Mouse (Mus musculus) embryonic facial prominence, embryonic 12.5 days (tissue): ENCODE data around the gene Hist1h2bh. TPM values are rescaled to one million over a fixed set of nuclear protein-coding genes. Genes with fewer than 3 reads are reported as not detected.

Experiments
- ATAC-seq: fragments of 200-750 bp; cut with Nextera tagmentation; 2 replicates; pipeline ENCODE4 v1.8.0; 2017; ENCODE audit not compliant: insufficient number of reproducible peaks, insufficient read depth, low FRiP score, low TSS enrichment
- H3K27ac ChIP-seq: fragments of 300-500 bp; sonication (generic); 2 replicates; pipeline ENCODE4 v1.5.1; 2016; ENCODE audit warnings: mild to moderate bottlenecking
- H3K27me3 ChIP-seq: fragments of 300-500 bp; sonication (generic); 2 replicates; pipeline ENCODE4 v1.6.1; 2016; ENCODE audit warnings: mild to moderate bottlenecking, moderate library complexity
- H3K36me3 ChIP-seq: fragments of 300-500 bp; sonication (generic); 2 replicates; pipeline ENCODE4 v1.6.1; 2016; ENCODE audit warnings: mild to moderate bottlenecking
- H3K4me1 ChIP-seq: fragments of 300-500 bp; sonication (generic); 2 replicates; pipeline ENCODE4 v1.6.1; 2016
- H3K4me2 ChIP-seq: fragments of 300-500 bp; sonication (generic); replicated peaks from 2 replicates; pipeline ENCODE4 v1.6.1; 2016; ENCODE audit warnings: mild to moderate bottlenecking, moderate library complexity
- H3K4me3 ChIP-seq: fragments of 300-500 bp; sonication (generic); 2 replicates; pipeline ENCODE4 v1.5.1; 2016; ENCODE audit warnings: mild to moderate bottlenecking
- H3K9ac ChIP-seq: fragments of 300-500 bp; sonication (generic); 2 replicates; pipeline ENCODE4 v1.6.1; 2016; ENCODE audit warnings: mild to moderate bottlenecking, moderate library complexity
- H3K9me3 ChIP-seq: fragments of 300-500 bp; sonication (generic); 2 replicates; pipeline ENCODE4 v1.6.1; 2016; ENCODE audit warnings: mild to moderate bottlenecking, moderate library complexity
- WGBS: fragments of 180-500 bp; shearing (Covaris S2); methylation state at CpG from one replicate; pipeline ENCODE4 v1.1.7; 2016; 5-methylcytosine and 5-hydroxymethylcytosine counted together
- polyA plus RNA-seq: library from polyadenylated mRNA; unstranded; fragments of >200 nt; fragmentation: Nextera tagmentation; extraction: Ambion mirVana; gene quantifications from 2 replicates; pipeline ENCODE4 v1.2.1, GENCODE M21; 2016

Hist1h2bh gene
- polyA plus RNA-seq, 1 experiment from 2014 or later, result 1.3 TPM

DNA sequence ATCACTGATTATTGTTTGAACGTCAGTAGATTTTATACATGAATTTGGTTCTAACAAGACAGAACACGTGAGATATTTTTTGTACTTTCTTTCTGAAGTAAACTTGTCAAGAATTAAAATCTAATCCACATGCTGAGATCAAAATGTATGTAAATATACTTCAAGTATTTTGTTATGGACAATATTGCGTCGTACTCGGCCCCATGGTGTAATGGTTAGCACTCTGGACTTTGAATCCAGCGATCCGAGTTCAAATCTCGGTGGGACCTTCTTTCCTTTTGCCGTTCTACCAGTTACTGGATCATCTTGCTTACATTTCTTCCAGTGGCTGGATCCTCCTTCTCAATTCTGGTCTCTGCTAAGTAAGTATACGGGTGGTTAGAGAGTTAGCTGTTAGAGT is 23.8 kb downstream of the Hist1h2bh start:
- Histone ChIP-seq H3K4me1 (no peaks in the 10 kb centered on the region), H3K4me3 (peak overlapping the region; percentile 38), H3K36me3 (no peaks in the 10 kb centered on the region), H3K27ac (no peak overlapping the region), H3K9ac (no peak overlapping the region), H3K4me2 (peak overlapping the region; percentile 66), H3K27me3 (no peaks in the 10 kb centered on the region), H3K9me3 (no peaks in the 10 kb centered on the region)
- ATAC-seq, result 0 out of 2 replicates have a peak, but pooled peaks have one; percentile 47
- under 1% methylated on average over 10 of the region's 10 CpGs for WGBS

DNA sequence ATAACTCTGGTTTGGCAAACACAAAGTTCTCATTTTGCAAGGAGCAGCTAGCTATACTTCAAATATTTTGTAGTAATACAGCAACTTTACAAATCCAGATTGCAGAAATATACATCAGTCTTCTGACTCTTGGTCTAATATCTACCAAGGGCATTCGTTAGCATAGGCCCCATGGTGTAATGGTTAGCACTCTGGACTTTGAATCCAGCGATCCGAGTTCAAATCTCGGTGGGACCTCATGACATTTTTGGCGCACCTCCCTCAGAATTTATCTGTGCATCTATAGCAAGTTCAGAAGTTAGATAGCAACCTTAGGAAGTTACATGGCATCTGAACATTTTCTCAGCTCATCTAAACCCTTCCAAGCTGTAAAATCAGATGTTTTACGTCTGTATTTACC is 24.3 kb downstream of the Hist1h2bh start:
- no peak for ATAC-seq
- Histone ChIP-seq H3K4me3 (peak overlapping the region; percentile 38), H3K27ac (no peak overlapping the region), H3K9me3 (no peaks in the 10 kb centered on the region), H3K4me2 (peak overlapping the region; percentile 66), H3K27me3 (no peaks in the 10 kb centered on the region), H3K4me1 (no peaks in the 10 kb centered on the region), H3K36me3 (no peaks in the 10 kb centered on the region), H3K9ac (no peak overlapping the region)
- under 1% methylated on average over 6 of the region's 6 CpGs for WGBS

DNA sequence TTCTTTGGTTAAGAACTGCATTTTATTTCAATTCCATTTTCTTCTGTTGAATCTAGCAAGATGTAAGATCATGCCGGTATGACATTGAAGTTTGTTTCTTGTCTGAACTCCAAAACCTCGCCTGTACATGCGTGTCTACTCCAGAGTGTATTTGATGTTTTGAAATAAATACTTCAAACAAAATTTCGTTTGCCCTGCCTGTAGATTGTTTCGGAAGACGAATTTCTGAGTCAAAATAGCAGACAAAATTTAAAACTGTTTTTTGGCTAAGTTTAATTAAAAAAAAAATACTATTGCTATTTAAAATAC is 24.9 kb downstream of the Hist1h2bh start:
- 2% methylated on average over 6 of the region's 6 CpGs for WGBS

DNA sequence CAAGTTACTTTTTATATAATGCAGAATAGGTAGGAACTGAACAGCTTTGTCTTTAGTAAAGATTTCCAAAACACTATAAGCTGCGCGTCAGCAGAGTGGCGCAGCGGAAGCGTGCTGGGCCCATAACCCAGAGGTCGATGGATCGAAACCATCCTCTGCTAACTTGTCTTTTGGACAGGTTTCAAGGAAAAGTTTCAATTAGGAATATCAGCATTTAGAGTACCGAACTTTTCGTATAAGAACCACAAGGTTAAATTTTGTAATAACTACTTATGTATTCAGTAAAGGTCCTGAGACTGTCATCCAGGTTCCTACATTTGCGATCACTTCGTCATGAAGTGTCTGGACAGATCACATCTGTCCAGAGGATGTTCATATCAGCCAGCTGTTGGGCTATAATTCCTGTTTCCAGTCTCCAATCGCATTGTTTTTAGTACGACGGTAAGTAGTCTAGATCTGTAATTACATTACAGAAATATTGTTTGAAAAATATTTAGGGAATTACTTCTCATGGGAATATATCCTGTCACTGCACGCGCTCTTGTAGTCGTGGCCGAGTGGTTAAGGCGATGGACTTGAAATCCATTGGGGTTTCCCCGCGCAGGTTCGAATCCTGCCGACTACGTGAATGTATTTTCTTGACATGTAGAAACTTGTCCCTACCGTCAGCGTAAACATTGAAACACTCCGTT is 25.4 kb downstream of the Hist1h2bh start:
- Histone ChIP-seq H3K9ac (no peak overlapping the region), H3K27me3 (no peaks in the 10 kb centered on the region), H3K4me2 (peak overlapping the region; percentile 66), H3K9me3 (no peaks in the 10 kb centered on the region), H3K36me3 (no peaks in the 10 kb centered on the region), H3K27ac (peak overlapping the region; percentile 70; the same call in 1 of the 2 replicates), H3K4me1 (no peaks in the 10 kb centered on the region), H3K4me3 (peak overlapping the region; percentile 52)
- under 1% methylated on average over 27 of the region's 27 CpGs for WGBS
- peak; percentile 73; the same call in 1 of the 2 replicates for ATAC-seq

More for the DNA sequence above, 24.9 kb downstream of the Hist1h2bh start:
- no peak for ATAC-seq
- no peak overlapping the region for H3K9ac ChIP-seq
- no peaks in the 10 kb centered on the region for H3K9me3 ChIP-seq
- H3K36me3 ChIP-seq, result no peaks in the 10 kb centered on the region
- no peaks in the 10 kb centered on the region for H3K4me1 ChIP-seq
- H3K27ac ChIP-seq, result no peak overlapping the region
- peak overlapping the region; percentile 66 for H3K4me2 ChIP-seq
- peak overlapping the region; percentile 52 for H3K4me3 ChIP-seq
- H3K27me3 ChIP-seq, result no peaks in the 10 kb centered on the region

DNA sequence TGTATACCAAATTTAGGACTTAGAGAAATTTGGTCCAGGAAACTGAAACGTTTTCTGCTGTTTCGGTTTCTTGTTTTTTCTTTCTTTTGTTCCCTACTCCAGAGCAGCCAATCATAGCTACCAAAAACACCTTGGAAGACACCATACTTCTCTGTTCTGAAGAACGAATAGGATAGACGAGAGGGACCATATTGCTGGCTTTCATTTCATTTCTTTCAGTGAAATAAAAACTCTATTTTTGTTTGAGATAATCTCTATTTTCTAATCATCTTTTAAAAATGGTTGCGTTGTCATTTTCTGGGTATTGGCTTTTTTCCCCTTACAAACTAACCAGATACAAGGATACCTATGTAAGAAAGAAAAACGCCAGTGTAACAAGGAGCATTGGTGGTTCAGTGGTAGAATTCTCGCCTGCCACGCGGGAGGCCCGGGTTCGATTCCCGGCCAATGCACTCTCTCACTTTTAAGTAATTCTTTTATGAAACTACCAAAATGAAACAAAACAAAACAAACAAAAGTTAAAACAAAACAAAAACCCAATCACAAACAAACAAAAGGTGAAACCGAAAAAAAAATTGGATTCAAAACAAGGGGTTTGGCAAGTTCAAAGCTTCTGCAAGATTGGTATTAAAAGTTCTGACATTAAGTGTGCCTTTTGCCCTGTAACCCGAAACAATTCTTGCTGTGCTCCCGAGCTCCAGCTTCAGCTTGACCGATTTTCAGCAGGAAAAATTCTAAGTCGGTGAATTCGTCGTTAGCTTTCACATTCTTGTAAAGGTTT is 26.2 kb downstream of the Hist1h2bh start:
- Histone ChIP-seq H3K4me1 (no peaks in the 10 kb centered on the region), H3K27ac (peak overlapping the region; percentile 70; the same call in 1 of the 2 replicates), H3K4me3 (peak overlapping the region; percentile 52), H3K36me3 (no peaks in the 10 kb centered on the region), H3K27me3 (no peaks in the 10 kb centered on the region), H3K9me3 (no peaks in the 10 kb centered on the region), H3K9ac (no peak overlapping the region), H3K4me2 (peak overlapping the region; percentile 66)
- under 1% methylated on average over 19 of the region's 19 CpGs for WGBS
- no peak for ATAC-seq

DNA sequence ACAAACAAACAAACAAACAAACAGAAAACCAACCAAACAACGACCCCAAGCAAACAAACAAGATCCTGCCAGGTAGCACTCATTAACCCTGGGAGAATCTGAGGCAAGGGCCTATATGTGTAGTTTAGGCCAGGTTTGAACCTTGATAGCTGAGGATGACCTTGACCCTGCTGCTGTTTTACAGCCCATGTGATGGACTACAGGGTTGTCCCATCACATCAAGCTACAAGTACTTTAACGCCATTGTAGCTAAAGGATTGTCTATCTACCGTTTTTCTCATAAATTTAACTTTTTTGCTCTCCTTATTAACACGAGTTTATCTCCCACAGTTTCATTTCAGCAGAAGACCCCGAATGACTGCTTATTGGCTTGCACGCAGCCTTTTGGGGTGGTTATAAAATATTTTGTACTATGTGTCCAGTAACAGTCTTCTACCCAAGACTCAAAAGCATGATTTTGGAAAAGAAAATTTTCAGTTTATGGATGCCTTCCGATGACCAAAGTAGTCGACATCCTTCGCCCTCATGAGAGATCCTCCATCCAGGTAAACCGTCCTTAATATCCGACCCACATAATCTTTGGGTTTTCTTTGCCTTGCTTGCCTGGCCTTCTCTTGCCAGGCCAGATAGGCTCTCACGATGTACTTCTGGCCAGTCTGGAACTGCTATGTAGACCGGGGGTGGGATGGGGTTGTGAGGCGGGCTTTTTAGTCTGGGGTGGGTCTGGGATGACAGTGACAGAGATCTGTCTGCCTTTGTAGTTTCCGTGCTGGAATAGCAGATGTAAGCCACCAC is 27.2 kb downstream of the Hist1h2bh start:
- Histone ChIP-seq H3K4me3 (peak overlapping the region; percentile 33), H3K4me2 (peak overlapping the region; percentile 61), H3K9ac (peak overlapping the region; percentile 40; the same call in 1 of the 2 replicates), H3K4me1 (no peaks in the 10 kb centered on the region), H3K27ac (no peak overlapping the region), H3K27me3 (no peaks in the 10 kb centered on the region), H3K36me3 (no peaks in the 10 kb centered on the region), H3K9me3 (no peaks in the 10 kb centered on the region)
- no peak for ATAC-seq
- WGBS, result 50% methylated on average over 15 of the region's 15 CpGs

DNA sequence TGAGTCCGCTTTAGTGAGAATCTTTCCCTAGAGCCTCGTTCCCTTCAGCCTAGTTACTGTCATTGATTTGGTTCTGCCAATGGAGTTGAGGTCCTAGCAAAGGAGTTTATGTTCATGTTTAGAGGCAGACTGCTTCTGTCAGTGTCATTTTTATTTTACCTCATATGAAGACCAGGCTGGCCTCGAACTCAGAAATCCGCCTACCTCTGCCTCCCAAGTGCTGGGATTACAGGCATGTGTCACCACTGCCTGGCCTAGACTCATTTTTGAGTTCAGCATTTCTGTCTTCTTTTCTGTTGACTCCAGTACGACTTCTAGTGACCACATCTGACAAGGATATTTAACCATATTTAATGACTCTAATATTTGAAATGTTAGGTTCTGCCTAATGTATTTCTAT is 27.9 kb downstream of the Hist1h2bh start:
- Histone ChIP-seq H3K27ac (no peak overlapping the region), H3K4me1 (0 out of 2 replicates have a peak, but pooled peaks cover 3% of the 10 kb centered on the region), H3K36me3 (no peaks in the 10 kb centered on the region), H3K4me3 (no peak overlapping the region), H3K9ac (no peak overlapping the region), H3K4me2 (no peak overlapping the region), H3K27me3 (no peaks in the 10 kb centered on the region), H3K9me3 (no peaks in the 10 kb centered on the region)
- 72% methylated on average over 5 of the region's 5 CpGs for WGBS
- no peak for ATAC-seq

DNA sequence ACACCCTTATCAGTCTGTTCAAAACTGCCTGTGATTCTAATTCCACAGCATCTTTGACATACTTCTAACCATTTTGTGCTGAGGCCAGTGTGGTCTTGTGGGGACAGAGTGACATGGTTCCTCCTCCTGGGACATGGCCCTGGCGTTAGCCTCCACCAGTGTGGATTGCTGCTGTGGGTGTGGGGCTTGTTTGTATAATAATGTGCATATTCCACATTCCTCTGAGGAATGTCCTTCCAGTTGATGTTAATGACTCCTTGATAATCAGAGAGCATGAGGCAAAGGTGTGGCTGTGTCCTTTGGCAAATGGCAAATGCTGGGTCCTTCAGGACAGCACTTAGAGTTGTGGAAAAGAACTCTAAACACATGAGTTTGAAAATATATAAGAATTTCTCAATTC is 29.7 kb downstream of the Hist1h2bh start:
- no peak overlapping the region for H3K4me2 ChIP-seq
- no peak overlapping the region for H3K27ac ChIP-seq
- WGBS, result 91% methylated on average over 1 of the region's 1 CpGs
- H3K4me3 ChIP-seq, result no peak overlapping the region
- H3K4me1 ChIP-seq, result 0 out of 2 replicates have a peak, but pooled peaks cover 3% of the 10 kb centered on the region
- no peaks in the 10 kb centered on the region for H3K36me3 ChIP-seq
- H3K9ac ChIP-seq, result no peak overlapping the region
- ATAC-seq, result no peak
- H3K9me3 ChIP-seq, result no peaks in the 10 kb centered on the region
- no peaks in the 10 kb centered on the region for H3K27me3 ChIP-seq

DNA sequence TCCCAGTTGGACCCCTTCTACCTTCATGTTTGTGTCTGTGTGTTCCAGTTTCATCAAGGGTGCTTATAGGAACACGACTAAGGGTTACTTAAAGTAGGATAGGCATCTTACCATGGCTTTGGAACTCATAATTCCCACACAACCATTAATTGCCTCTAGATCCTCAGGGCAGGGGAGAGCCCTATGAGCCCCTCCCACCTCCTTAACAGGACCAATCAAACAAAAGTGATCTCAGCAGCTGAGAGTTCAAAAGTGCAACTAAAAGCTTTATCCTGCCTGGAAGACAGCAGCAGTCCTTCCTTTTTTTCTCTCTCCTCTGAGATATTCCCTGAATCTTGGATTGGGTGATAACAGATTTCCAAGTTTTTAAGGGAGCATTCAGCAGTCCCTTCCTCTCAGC is 33.1 kb downstream of the Hist1h2bh start:
- ATAC-seq, result no peak
- Histone ChIP-seq H3K4me2 (no peak overlapping the region), H3K9me3 (no peaks in the 10 kb centered on the region), H3K27me3 (no peaks in the 10 kb centered on the region), H3K36me3 (no peaks in the 10 kb centered on the region), H3K9ac (no peak overlapping the region), H3K4me1 (peaks cover 11% of the 10 kb centered on the region; the same call in 1 of the 2 replicates), H3K27ac (no peak overlapping the region), H3K4me3 (no peak overlapping the region)
- 32% methylated on average over 1 of the region's 1 CpGs for WGBS

DNA sequence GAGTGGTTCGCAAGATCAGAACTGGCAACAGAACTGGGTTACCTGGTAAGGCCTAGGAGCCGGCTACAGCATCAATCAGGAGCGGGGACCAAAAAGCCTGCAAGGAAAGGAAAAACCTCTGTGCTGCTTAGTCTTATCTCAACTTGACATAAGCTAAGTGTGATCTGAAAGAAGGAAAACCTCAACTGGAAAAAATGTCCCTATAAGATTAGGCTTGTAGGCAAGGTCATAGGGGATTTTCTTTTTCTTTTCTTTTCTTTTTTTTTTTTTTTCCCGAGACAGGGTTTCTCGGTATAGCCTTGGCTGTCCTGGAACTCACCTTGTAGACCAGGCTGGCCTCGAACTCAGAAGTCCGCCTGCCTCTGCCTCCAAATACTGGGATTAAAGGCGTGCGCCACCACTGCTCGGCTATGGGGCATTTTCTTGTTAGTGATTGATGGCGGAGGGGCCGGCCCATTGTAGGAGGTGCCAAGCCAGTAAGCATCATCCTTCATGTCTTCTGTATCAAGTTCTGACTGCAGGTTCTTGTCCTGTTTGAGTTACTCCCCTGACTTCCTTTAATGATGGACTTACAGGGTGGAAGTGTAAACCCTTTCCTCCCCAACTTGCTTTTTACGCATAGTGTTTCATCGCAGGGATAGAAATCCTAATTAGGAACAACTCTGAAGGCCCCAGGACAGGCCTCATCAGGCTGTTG is 36.2 kb downstream of the Hist1h2bh start:
- 14% methylated on average over 14 of the region's 14 CpGs for WGBS
- Histone ChIP-seq H3K4me2 (peak overlapping the region; percentile 55; the same call in 1 of the 2 replicates), H3K4me1 (peaks cover 14% of the 10 kb centered on the region; the same call in 1 of the 2 replicates), H3K4me3 (peak overlapping the region; percentile 29; the same call in 1 of the 2 replicates), H3K27me3 (no peaks in the 10 kb centered on the region), H3K36me3 (no peaks in the 10 kb centered on the region), H3K9ac (no peak overlapping the region), H3K27ac (no peak overlapping the region), H3K9me3 (no peaks in the 10 kb centered on the region)
- ATAC-seq, result no peak

DNA sequence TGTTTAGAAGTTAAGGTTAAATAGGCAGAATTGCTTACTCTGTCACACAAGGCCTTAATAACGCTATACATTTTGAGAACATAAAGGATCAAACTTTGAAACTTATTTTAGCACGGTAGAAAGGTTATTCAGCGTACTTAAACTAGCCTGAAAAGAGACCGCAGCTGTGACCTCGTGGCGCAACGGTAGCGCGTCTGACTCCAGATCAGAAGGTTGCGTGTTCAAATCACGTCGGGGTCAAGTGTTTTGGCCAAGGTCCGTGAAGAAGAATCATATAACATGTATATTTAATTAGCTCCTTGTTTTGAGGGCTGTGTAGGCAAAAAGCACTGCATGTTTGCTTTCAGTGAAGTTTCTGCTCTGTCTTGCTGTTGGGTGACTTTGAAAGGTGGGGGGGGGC is 36.8 kb downstream of the Hist1h2bh start:
- Histone ChIP-seq H3K36me3 (no peaks in the 10 kb centered on the region), H3K4me1 (peaks cover 14% of the 10 kb centered on the region; the same call in 1 of the 2 replicates), H3K27me3 (no peaks in the 10 kb centered on the region), H3K4me3 (peak overlapping the region; percentile 29), H3K27ac (peak overlapping the region; percentile 55; the same call in 1 of the 2 replicates), H3K9ac (no peak overlapping the region), H3K9me3 (no peaks in the 10 kb centered on the region), H3K4me2 (peak overlapping the region; percentile 55)
- ATAC-seq, result no peak
- 5% methylated on average over 13 of the region's 13 CpGs for whole genome bisulfite sequencing
